Mouse (Mus musculus): ENCODE measurements at regions not wholly inside any gene's neighbourhood (a gene's known extent, or its start where the extent isn't known, plus 50 kb on each side); places are given as distances from the start of the nearest gene placed in this dataset.

DNA sequence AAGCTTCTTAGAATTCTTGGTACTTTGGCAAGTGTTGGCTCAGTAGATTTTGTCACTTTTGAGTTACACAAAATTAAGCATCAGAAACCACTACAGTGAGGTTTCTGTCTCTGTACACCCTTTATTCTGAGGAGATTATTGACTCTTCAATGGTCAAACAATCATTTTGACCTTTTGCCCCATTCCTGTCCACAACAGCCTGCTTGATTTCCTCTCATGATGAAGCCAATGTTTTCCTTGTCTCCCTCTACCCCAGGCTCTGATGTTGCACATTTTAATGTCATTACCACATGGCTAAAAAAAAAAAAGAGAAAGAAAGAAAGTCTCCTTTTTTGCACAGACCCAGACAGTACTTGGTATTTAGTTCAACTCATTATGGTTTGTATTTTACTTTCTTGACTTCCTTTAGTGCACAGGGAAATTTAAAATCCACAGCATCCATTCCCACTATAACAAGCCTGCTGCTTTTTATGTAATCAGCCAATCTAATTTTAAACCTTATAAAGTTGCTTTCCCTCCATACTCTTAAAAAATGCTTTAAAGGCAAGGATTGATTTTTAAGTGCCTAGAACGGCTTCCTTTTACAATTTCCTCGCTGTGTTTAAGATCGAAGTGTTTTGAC is 452.8 kb upstream of the Flrt2 start:
- H3K27ac ChIP-seq (replicated peaks): no peak overlapping the region
- 82% methylated on average over 3 of the region's 3 CpGs for WGBS
- no peak overlapping the region for H3K4me2 ChIP-seq
- no peak for ATAC-seq (ENCODE audit: low FRiP score)
- no peaks in the 10 kb centered on the region for H3K27me3 ChIP-seq (replicated peaks)
- H3K9me3 ChIP-seq (replicated peaks): no peaks in the 10 kb centered on the region
- H3K4me1 ChIP-seq: no peaks in the 10 kb centered on the region
- no peak overlapping the region for H3K4me3 ChIP-seq (replicated peaks)
- no peaks in the 10 kb centered on the region for H3K36me3 ChIP-seq
- no peak overlapping the region for H3K9ac ChIP-seq (replicated peaks)

GRCm38 (mm10) chr12:95267187-95267586 is 424.8 kb upstream of the Flrt2 start:
- Histone ChIP-seq H3K36me3 (no peaks in the 10 kb centered on the region), H3K27ac (replicated peaks) (no peak overlapping the region), H3K4me2 (no peak overlapping the region), H3K9ac (replicated peaks) (no peak overlapping the region), H3K4me3 (replicated peaks) (no peak overlapping the region), H3K4me1 (no peaks in the 10 kb centered on the region), H3K9me3 (replicated peaks) (no peaks in the 10 kb centered on the region), H3K27me3 (replicated peaks) (no peaks in the 10 kb centered on the region)
- ATAC-seq (ENCODE audit: low FRiP score): no peak
- 79% methylated on average over 3 of the region's 3 CpGs for WGBS

DNA sequence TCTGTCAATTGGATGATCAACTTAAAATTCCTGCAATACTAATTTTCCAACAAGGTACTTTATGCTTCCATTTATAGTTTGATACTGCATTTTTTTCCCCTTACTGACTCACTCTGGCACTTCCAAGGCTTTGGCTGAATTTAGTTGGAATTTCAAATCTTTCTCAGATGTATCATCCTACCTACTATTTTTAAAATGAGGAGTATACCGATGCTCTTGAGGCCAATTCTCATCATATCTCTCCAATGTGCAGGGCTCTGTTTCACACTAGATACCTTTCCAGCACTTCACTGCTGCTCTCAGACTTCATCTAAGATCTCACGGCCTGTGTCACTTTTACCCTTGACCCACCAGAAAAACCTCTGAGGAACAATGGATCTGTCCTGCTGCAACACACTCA is 386.6 kb upstream of the Flrt2 start:
- no peak for ATAC-seq (ENCODE audit: low FRiP score)
- no peaks in the 10 kb centered on the region for H3K9me3 ChIP-seq (replicated peaks)
- H3K27ac ChIP-seq (replicated peaks): no peak overlapping the region
- H3K4me2 ChIP-seq: no peak overlapping the region
- H3K9ac ChIP-seq (replicated peaks): no peak overlapping the region
- no peak overlapping the region for H3K4me3 ChIP-seq (replicated peaks)
- 91% methylated on average over 2 of the region's 2 CpGs for WGBS
- H3K4me1 ChIP-seq: no peaks in the 10 kb centered on the region
- no peaks in the 10 kb centered on the region for H3K36me3 ChIP-seq
- H3K27me3 ChIP-seq (replicated peaks): no peaks in the 10 kb centered on the region

DNA sequence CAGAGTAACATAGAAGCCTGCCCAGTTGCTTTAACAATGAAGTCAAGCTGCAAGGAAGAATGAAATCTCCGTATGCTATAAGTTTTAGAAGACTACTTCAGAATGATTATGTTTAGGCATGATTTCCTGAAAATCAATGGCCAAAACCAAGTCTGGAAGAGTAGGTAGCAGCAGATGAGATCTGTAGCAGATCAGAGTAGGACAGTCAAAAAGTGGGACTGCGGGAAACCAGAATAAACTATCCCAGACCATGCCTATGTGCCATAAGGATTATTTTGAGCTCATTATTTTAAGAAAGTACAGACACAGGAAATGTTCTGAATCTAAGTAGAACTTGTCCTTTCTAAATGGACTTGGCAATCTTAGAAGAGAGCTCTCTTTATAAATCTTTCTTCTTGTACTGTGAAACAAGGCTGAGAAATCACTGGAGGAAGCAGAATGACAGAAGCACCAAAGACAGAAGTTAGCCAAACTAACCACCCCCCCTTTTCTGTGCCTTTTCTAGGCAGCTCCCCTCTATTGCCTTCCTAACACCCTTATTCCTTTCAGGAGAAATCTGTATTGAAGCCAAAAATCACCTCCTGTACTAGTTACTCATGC is 376.8 kb upstream of the Flrt2 start:
- no peaks in the 10 kb centered on the region for H3K4me1 ChIP-seq
- no peak overlapping the region for H3K4me3 ChIP-seq (replicated peaks)
- no peaks in the 10 kb centered on the region for H3K36me3 ChIP-seq
- no peak for ATAC-seq (ENCODE audit: low FRiP score)
- no peaks in the 10 kb centered on the region for H3K27me3 ChIP-seq (replicated peaks)
- H3K27ac ChIP-seq (replicated peaks): no peak overlapping the region
- 94% methylated on average over 2 of the region's 2 CpGs for whole genome bisulfite sequencing
- no peaks in the 10 kb centered on the region for H3K9me3 ChIP-seq (replicated peaks)
- H3K9ac ChIP-seq (replicated peaks): no peak overlapping the region
- no peak overlapping the region for H3K4me2 ChIP-seq

GRCm38 (mm10) chr12:95316820-95317219 is 375.2 kb upstream of the Flrt2 start:
- Histone ChIP-seq H3K4me1 (no peaks in the 10 kb centered on the region), H3K4me3 (replicated peaks) (no peak overlapping the region), H3K9ac (replicated peaks) (no peak overlapping the region), H3K36me3 (no peaks in the 10 kb centered on the region), H3K9me3 (replicated peaks) (no peaks in the 10 kb centered on the region), H3K27me3 (replicated peaks) (no peaks in the 10 kb centered on the region), H3K4me2 (no peak overlapping the region), H3K27ac (replicated peaks) (no peak overlapping the region)
- WGBS: 44% methylated on average over 1 of the region's 1 CpGs
- no peak for ATAC-seq (ENCODE audit: low FRiP score)

GRCm38 (mm10) chr12:95321693-95322092 is 370.3 kb upstream of the Flrt2 start:
- Histone ChIP-seq H3K9ac (replicated peaks) (no peak overlapping the region), H3K4me1 (no peaks in the 10 kb centered on the region), H3K27ac (replicated peaks) (no peak overlapping the region), H3K9me3 (replicated peaks) (no peaks in the 10 kb centered on the region), H3K4me3 (replicated peaks) (no peak overlapping the region), H3K27me3 (replicated peaks) (no peaks in the 10 kb centered on the region), H3K4me2 (no peak overlapping the region), H3K36me3 (no peaks in the 10 kb centered on the region)
- ATAC-seq (ENCODE audit: low FRiP score): no peak
- WGBS: 67% methylated on average over 3 of the region's 3 CpGs

- Histone ChIP-seq H3K4me2 (no peak overlapping the region), H3K9ac (replicated peaks) (no peak overlapping the region), H3K36me3 (no peaks in the 10 kb centered on the region), H3K27me3 (replicated peaks) (no peaks in the 10 kb centered on the region), H3K27ac (replicated peaks) (no peak overlapping the region), H3K4me1 (no peaks in the 10 kb centered on the region), H3K9me3 (replicated peaks) (no peaks in the 10 kb centered on the region), H3K4me3 (replicated peaks) (no peak overlapping the region)
- WGBS: 68% methylated on average over 1 of the region's 1 CpGs
- ATAC-seq (ENCODE audit: low FRiP score): no peak
These were observed 362.4 kb upstream of the Flrt2 start for GRCm38 (mm10) chr12:95329666-95330065.

DNA sequence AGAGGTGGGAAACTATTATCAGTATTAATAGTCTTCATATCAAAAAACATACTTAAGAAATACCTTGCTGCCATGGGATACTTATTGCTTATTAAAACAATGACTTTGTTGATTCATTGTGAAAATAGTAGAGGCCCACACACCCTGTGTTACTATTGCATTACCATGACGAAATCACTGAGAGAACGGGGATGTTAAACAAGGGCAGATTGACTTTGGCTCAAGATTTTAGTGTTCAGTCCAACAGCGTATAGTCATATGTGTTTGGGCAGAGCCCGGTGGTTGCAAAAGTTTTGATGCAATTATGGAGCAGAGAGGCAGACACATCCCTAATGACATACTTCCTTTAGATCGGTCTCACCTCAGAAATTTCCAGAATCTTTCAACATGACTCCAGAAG is 344.2 kb upstream of the Flrt2 start:
- Histone ChIP-seq H3K27me3 (replicated peaks) (no peaks in the 10 kb centered on the region), H3K27ac (replicated peaks) (no peak overlapping the region), H3K4me1 (no peaks in the 10 kb centered on the region), H3K36me3 (no peaks in the 10 kb centered on the region), H3K4me3 (replicated peaks) (no peak overlapping the region), H3K9me3 (replicated peaks) (no peaks in the 10 kb centered on the region), H3K4me2 (no peak overlapping the region), H3K9ac (replicated peaks) (no peak overlapping the region)
- WGBS: 90% methylated on average over 5 of the region's 5 CpGs
- ATAC-seq (ENCODE audit: low FRiP score): no peak

GRCm38 (mm10) chr12:95355151-95355550 is 336.9 kb upstream of the Flrt2 start:
- Histone ChIP-seq H3K4me2 (no peak overlapping the region), H3K4me3 (replicated peaks) (no peak overlapping the region), H3K36me3 (no peaks in the 10 kb centered on the region), H3K27me3 (replicated peaks) (no peaks in the 10 kb centered on the region), H3K4me1 (no peaks in the 10 kb centered on the region), H3K9ac (replicated peaks) (no peak overlapping the region), H3K27ac (replicated peaks) (no peak overlapping the region), H3K9me3 (replicated peaks) (no peaks in the 10 kb centered on the region)
- WGBS: 47% methylated on average over 6 of the region's 6 CpGs
- ATAC-seq (ENCODE audit: low FRiP score): no peak

DNA sequence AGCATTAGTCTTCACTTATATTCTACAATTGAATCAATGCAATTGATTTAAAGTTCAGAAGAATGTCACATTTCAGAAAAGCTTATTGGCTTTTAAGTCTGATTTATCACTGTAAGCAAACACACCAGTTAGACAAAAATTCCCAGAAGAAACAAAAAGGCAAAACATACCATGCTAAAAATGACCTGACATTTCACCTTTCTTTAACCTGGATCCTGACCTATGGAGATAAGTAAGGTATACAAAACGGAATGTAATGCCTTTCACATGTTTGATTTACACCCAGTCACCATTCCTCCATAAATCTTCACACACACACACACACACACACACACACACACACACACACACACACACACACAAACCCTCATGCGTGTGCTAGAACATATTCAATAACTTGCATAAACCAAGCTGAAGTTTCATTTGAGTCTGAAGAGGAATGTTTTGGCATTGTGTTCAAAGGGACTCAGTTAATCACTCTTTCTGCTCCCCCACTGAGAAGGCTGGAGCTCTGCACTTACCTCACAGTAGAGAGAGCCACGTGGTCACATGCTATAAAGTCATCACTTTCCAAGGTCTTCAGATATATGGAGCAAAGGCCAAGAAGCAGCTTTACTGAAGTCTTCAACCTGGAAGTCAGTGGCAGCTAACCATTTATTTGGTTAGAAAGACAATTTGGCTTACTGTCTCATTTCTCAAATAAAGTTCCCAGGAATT is 307.6 kb upstream of the Flrt2 start:
- WGBS: 34% methylated on average over 3 of the region's 3 CpGs
- no peak for ATAC-seq (ENCODE audit: low FRiP score)
- H3K9ac ChIP-seq (replicated peaks): no peak overlapping the region
- no peak overlapping the region for H3K4me2 ChIP-seq
- H3K27ac ChIP-seq (replicated peaks): no peak overlapping the region
- H3K36me3 ChIP-seq: no peaks in the 10 kb centered on the region
- H3K9me3 ChIP-seq (replicated peaks): no peaks in the 10 kb centered on the region
- H3K4me1 ChIP-seq: no peaks in the 10 kb centered on the region
- H3K4me3 ChIP-seq (replicated peaks): no peak overlapping the region
- H3K27me3 ChIP-seq (replicated peaks): no peaks in the 10 kb centered on the region

DNA sequence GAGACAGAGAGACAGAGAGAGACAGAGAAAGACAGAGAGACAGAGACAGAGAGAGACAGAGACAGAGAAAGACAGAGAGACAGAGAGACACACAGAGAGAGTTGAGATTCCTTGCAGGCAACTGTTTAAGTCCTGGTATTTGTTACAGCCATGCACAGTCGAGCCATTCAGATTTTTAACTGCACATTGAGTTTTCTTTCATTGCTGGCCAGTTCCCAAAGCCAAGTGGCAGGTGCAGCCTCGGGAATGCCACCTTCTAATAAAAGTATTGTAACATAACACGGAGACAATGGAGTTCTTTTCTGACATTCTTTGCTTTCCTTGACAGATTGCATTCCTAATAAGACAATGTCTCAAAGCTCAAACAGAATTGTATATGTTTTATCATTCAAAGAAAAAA is 306.3 kb upstream of the Flrt2 start:
- Histone ChIP-seq H3K27me3 (replicated peaks) (no peaks in the 10 kb centered on the region), H3K36me3 (no peaks in the 10 kb centered on the region), H3K9me3 (replicated peaks) (no peaks in the 10 kb centered on the region), H3K27ac (replicated peaks) (no peak overlapping the region), H3K4me1 (no peaks in the 10 kb centered on the region), H3K4me2 (no peak overlapping the region), H3K9ac (replicated peaks) (no peak overlapping the region), H3K4me3 (replicated peaks) (no peak overlapping the region)
- 49% methylated on average over 3 of the region's 3 CpGs for WGBS
- no peak for ATAC-seq (ENCODE audit: low FRiP score)

GRCm38 (mm10) chr12:95388185-95388584 is 303.8 kb upstream of the Flrt2 start:
- Histone ChIP-seq H3K4me2 (no peak overlapping the region), H3K9me3 (replicated peaks) (no peaks in the 10 kb centered on the region), H3K36me3 (no peaks in the 10 kb centered on the region), H3K4me3 (replicated peaks) (no peak overlapping the region), H3K27ac (replicated peaks) (no peak overlapping the region), H3K27me3 (replicated peaks) (no peaks in the 10 kb centered on the region), H3K4me1 (no peaks in the 10 kb centered on the region), H3K9ac (replicated peaks) (no peak overlapping the region)
- ATAC-seq (ENCODE audit: low FRiP score): no peak
- 95% methylated on average over 2 of the region's 2 CpGs for WGBS

Measured in neural tube, embryonic 15.5 days (tissue).